Mouse (Mus musculus): ENCODE measurements at regions not wholly inside any gene's neighbourhood (a gene's known extent, or its start where the extent isn't known, plus 50 kb on each side); places are given as distances from the start of the nearest gene placed in this dataset.

DNA sequence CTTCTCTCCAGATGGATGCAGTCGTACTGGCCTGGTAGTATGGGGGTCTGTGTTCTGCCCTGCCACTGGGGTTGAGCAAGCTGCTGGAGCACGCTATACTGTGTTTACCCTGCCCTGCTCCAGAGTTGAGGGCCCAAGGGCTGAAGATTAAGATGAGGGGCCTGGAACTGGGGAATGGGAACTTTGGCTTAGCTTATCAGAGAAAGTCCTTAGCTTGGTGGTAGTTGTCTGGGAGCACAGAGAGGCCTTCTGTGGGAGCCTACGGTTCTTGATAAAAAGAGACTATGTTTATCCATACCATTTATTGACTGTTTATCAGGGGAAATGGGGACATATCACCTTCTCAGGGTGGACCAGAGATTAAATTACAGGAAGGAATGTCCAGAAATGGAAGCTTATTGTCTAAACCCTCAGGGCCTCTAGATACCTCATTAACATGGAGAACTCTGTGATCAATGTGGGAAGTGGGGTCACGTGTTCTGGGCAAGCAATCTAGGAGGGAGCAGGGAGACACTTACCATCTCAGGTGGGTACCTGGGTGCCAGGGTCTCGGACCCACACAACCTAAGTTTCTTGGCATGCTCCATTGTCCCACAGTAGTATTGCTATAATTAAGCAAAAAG is 58.7 kb downstream of the Mycn start:
- no peak for DNase-seq (ENCODE audit: low read depth, low spot score)

DNA sequence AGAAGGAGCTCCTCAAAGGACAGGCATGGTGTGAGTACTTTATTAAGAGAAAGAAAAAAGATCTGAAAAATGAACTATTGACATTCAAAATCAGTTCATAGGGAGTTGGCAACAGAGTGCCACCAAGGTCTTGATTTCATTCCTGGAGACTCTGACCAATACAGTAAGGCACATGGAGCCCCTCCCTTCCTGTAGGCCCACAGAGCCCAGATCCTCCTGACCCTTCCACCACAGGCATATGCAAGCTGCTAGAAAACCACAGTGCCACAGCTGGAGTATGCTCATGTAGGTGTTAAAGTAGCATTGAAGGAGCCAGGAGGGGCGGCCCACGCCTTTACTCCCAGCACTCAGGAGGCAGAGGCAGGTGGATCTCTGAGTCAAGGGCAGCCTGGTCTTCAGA is 63.7 kb downstream of the Mycn start:
- no peak for DNase-seq (ENCODE audit: low read depth, low spot score)

DNA sequence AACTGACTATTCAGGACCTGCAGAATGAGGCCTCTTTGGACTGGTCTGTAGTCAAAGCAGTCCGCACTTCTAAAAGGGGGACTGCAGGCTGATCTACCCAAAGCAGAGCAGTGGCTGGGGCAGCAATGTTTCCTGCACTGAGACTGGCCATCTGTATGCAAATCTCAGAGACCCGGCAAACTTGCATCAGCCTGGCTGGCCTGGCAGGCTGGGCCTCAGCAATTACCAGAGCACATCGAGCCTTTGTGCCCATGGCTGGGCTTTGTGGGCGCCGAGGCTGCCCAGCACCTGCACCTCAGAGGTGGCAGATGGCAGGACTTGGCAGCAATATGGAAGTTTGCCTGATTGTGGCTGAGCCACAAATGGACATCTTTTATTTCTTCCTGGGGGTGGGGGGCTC is 64.2 kb downstream of the Mycn start:
- no peak for DNase-seq (ENCODE audit: low read depth, low spot score)

DNA sequence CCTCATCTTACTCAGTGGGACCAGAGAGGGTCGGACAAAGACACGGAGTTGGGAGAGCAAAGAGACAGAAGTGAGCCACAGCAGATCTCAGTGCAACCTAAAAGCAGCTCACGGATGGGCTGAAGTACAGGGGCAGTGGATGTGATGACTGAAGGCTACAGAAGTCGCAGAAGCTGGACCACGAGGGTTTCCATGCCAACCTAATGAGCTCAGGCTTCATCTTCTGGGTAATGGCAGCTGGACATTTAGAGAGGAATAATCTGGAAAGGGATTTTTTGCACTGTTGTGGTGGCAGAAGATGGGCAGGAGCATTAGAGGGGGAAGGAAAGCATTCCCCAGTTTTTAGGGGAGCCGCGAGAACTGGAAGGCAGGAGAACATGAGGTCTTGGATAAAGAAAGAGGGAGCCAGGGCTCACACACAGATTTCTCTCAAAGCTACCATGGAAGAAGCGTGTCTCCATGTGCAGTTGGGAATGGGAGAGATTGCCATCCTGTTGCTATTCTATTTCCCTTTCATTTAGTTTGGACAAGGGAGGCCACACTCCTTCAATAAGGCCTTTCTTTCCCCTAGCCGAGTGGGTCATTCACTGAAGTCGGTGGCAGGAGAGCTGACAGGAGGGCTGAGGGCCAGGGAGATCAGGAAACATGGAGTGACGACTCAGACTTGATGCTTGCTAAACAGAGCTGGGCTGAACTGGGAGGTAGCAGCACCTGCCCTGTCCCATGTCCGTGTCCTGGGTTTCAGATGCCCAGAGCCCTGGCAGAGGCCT is 65.6 kb downstream of the Mycn start:
- no peak for DNase-seq (ENCODE audit: low read depth, low spot score)

DNA sequence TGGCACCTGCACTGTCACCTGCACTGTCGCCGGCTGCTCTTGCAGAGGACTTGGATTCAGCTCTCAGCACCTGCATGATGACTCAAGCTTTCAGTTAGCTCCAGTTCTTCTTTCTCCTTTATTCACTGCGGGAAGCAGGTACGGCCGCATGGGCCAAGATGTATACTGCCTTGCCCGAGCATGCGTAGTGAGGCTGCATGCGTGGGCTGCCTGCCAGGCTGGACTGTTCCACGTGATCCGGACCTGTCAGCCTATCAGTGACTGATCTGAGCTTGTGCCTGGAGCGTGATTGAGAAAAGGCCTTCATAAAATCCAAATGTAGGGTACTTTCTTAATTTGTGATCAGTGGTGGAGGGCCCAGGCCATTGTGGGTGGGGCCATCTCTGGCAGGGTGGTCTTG is 68.2 kb downstream of the Mycn start:
- no peak for DNase-seq (ENCODE audit: low read depth, low spot score)

DNA sequence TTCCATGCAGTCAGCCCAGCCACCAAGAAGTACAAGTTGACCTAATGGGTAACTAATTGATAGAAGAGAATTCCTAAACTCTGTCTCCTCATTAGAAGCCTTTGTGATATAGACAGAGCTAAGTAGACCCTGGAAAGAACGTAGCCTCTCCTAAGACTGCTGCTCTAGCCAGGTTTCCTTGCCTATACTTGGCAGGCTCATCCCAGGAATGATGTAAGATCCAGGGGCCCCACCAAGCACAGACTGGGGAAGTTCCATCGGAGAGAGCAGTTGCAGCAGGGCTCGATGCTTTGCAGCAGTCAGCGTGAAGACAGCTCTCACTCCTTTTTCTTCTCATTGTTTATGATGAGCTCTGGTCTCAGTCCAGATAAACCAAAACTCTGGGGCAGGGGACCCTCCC is 68.7 kb downstream of the Mycn start:
- no peak for DNase-seq (ENCODE audit: low read depth, low spot score)

DNA sequence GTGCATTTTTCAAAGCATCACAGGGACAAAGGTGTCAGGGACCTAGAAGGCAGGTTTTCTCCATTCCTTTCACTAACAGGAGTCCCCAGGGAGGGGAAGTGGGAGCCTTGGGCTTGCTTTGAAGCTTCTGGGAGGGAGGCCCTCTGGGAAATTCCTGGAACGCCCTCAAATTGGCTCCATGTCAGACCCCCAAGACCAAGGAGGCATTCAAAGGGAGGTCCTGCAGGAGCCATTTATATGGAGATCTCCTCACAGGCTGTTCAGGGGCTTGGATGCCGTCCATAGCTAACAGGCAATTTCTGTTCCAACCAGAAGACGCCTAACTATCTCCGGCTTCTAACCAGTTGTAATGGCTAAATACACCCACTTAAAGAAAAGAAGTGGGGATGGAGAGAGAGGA is 70.4 kb downstream of the Mycn start:
- no peak for DNase-seq (ENCODE audit: low read depth, low spot score)

DNA sequence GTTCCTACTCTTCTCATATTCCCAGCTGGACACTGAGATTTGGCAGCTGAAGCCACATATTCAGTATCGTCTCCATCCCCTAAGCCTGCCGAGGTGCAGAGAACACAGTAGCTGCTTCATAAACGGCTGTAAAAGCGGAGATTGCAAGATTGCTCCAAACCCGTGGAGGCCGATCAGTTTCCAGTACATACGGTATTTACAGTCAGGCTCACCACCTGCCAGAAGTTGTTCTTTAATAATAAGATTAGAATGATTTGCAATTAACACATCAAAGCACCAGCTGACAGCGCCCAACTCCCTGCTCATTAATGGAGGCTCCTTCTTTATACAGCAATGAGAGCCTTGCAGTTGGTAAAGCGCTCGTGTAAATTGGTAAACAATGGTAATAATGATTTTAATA is 75.1 kb downstream of the Mycn start:
- DNase-seq (ENCODE audit: low read depth, low spot score): no peak

DNA sequence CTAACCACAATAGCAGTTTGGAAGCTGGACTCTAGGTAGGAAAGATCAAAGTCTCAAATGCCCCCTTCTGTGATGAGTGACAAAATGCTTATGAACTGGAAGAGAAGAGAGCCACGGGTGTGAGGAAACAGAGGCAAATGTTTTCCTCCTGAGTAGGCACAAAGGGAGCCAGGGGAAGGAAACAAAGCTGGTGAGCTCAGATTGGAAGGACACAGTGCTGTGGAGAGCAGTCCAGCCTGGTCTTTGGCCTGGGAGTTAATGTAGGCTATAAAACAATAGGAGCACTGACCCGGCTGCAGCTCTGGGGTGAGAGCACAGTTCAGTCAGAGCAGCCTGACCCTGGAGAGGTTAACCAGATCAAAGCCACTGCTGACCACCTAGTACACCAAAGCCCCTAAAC is 91.0 kb downstream of the Mycn start:
- no peak for DNase-seq (ENCODE audit: low read depth, low spot score)

DNA sequence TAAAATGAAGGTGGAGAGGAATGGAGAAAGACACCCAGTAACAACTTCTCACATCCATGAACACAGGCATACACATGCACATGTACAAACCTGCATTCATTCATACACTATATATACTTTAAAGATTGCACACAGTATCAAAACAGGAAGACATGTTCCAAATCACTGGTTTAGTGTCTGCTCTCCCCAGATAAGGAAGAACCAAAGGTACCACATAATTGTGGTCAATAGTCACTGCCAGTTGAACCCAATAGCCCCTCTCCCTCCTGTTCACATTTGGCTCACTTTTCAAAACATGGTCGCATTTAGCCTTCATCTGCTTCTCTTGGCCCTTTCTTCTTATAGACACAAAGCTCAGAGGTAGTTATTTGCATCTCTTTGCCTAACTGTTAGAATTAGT is 95.0 kb downstream of the Mycn start:
- DNase-seq (ENCODE audit: low read depth, low spot score): no peak

DNA sequence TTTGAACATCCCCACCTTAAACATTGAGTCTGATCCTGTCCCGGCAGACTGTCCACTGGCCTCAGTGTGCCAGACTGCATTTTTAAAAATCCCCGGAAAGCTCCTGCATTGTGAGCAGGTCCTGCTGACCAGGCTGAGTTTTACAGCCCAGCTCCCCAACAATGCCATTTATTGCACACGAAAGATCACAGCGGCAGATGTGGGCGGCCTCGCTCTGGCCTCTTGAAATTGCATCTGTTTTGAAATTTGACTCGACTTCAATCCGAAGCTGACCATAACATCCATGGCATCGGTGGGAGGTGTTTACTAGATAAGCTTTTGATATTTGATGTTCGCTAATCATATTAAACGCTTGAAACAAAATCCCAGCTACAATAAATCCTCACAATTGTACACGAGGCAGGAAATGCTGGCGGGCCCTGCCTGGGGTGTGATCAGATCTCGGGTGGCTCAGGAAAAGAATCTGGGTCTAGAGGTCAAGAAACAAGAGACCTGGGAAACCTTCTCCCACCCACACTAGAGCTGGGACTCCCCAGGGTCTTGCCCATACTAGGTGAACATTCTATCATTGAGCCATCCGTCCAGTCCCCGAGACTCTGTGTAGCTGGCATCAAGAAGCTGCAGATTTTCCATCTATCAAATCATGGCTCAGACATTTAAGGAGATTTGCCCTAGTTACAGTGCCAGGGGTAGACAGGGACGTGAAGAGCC is 99.3 kb downstream of the Mycn start:
- DNase-seq (ENCODE audit: low read depth, low spot score): no peak

DNA sequence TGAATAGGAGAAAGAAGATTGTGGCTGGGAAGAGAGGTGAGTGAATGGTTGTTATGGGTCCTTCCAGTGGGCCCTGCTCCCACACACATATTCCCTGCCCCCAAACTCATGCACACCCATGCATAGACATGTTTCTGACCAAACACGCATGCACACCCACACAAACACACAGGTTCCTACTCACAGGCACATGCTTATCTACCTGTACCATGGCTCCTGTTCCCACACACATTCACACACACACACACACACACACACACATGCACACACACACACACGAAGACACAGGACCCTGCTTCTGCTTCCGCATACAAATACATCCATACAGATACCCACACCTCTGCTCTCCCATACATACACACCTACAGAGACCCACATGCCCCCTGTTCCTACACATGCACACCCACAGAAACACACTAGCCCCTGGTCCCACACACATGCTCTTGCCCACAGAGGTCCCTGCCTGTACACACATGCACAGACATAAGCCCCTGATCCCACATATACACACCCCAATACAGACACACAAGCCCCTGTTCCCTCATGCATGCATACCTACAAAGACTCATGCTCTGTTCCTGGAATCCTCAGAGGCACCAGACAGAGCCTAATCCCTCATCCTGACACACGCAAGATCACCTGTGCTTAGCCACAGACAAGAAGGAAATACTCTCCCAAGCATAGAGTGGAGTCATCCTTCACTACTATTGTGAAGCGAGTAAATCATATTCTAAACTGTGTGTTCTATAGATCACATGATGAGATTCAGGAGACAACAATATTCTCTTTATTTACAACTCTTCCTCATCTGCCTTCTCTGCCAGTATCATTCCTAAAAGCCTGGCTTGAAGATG is 100.1 kb downstream of the Mycn start:
- no peak for DNase-seq (ENCODE audit: low read depth, low spot score)

DNA sequence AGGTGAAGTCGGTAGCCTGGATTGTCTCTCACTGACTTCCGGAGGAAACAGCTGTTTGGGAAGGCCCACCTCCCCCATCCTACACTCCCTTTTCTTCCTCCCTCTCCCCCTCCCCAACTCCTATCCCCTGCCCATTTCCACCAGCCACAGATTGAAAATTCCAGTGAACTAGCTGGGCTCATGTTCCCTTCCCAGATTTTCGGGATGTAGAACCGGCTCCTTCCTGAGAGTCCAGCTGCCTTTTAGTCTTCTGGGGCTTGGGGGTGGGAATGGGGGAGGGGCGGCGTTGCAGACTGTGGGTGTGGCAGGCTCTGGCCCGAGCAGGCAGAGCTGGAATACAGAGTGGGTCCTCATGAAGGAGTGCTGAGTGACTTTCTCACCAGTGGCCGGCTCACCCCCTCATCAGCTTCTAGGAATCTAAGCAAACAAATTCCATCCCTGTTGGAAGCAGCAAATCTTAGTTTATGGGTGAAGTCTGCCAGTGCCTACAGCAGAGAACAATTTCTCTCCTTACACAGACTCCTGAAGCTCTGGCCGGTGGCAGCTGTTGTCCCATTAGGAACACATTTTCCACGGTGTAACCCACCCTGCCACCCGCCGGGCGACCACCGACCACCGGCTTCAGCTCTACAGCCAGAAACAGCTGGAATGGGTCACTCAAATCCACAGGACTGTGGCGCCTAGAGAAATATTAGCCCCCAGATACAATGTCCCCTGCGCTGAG is 100.9 kb downstream of the Mycn start:
- no peak for DNase-seq (ENCODE audit: low read depth, low spot score)

DNA sequence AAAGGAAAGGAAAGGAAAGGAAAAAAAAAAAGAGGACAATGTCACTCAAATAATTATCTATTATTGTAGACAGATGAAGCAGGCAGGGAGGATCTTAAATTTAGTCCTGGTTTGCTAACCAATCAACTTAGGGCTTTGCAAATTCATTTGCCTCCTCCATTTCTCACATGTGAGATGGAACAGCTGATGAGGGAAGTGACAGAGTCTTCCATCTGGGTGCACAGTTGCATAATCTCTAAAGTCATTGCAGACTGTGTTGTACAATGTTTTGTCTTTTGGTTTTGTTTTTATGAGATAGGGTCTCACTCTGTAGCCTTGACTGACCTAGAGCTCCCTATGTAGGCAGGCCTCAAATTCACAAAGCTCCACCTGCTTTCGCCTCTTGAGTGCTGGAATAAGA is 103.9 kb downstream of the Mycn start:
- peak; percentile 24 for DNase-seq (ENCODE audit: low read depth, low spot score)

DNA sequence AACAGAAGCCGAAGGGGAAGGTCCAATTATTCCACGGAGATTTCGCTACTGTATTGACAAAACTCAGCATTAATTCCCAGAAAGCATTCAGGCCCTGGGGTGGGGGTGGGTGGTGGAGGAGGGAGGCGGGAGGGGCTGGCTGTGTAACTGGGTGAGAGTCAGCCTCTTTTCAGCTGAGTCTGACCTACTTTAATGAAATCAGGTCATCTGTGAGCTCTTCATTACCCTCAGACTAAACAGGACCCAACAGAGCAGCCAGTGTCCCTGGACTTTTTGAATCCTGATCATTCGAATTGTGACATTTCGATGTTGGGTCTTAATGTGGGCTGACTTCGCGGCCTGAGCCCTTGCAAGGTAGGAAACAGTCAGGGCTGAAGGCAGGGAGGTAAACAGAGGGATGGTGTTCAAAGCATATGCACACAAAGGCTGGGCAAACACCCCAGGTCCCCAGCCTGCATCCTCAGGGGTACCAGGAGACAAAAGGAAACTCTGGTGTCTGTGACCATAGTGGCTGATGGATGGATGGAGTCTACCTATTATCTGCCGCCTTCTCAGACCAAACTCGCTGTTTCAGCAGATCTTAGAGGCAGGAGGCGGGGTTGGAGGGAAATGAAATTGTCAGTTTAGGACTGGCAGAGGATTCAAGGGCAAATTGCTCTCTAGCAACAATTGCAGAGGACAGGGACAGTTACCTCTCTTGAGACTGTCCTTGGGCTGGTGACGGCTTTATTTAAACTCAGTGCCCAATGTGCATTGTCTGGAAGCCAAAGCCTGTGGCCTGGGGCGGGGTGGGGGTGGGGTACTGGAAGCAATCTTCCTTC is 113.7 kb downstream of the Mycn start:
- no peak for DNase-seq (ENCODE audit: low read depth, low spot score)

DNA sequence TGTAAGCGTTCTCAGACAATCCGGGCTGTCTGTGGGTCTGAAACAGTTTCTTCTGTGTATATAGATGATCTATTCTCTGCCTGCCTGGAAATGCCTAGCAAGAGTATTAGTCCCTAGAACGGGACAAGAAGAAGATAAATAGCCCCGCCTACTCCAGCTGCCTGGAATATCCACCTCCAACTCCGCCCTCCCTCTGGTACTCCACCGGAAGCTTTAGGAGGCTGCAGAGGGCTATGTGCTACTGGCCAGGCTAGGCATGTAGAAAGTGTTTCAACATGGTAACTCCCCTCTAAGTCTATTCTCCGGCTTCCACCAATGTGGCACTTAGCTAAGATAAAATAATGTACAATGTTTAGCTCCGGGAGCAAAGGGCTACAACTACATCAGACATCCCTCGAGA is 114.3 kb downstream of the Mycn start:
- no peak for DNase-seq (ENCODE audit: low read depth, low spot score)

DNA sequence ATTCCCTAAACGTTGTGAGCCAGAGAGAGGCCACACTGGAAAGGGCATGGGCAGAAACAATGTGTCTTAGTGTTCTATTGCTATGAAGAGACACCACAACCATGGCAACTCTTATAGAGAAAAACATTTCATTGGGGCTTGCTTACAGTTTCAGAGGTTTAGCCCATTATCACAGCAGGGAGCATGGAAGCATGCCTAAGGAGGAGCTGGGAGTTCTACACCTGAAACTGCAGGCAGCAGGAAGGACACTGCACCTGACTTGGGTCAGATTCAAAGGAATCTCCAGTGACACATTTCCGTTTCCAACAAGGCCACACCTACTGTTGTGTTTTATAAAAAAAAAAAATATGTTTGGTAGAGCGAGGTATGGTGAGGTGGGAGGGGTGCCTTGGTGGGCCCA is 115.3 kb downstream of the Mycn start:
- no peak for DNase-seq (ENCODE audit: low read depth, low spot score)

DNA sequence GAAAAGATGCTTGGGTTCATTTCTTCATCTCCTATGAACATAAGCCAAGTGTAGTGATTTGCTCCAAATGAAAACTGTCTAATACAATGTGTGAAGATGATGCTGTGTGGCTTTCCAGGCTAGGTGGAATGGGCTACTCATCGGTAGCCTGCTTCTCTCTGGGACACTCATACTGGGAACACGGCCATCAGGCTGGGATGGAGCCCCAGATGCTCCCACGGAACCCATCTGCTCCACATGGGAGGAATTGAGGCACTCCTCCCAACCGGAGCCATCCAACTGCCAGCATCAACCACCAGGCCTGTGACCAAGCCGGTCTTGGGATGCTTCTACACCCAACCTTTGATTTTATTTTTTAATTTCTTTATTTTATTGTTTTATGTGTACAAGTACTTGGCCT is 115.9 kb downstream of the Mycn start:
- no peak for DNase-seq (ENCODE audit: low read depth, low spot score)

DNA sequence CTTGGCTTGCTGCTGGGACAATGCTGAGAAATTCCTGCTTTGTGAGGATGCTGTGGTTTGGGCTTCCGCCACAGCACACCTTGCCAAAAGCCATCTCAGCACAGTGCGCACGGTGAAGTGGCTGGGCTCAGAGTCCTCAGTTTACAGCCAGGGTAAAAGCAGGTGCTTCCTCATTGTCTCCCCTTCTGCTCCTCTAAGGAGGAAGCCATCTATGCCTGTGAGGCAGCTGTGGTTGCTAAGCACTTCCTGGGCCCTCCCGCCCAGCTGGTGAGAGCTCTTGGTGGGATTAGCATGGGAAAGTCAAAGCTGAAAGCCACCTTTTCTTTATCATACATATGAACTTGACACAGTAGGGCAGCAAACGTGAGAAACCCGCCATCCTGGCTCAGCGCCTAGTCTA is 120.2 kb downstream of the Mycn start:
- no peak for DNase-seq (ENCODE audit: low read depth, low spot score)

DNA sequence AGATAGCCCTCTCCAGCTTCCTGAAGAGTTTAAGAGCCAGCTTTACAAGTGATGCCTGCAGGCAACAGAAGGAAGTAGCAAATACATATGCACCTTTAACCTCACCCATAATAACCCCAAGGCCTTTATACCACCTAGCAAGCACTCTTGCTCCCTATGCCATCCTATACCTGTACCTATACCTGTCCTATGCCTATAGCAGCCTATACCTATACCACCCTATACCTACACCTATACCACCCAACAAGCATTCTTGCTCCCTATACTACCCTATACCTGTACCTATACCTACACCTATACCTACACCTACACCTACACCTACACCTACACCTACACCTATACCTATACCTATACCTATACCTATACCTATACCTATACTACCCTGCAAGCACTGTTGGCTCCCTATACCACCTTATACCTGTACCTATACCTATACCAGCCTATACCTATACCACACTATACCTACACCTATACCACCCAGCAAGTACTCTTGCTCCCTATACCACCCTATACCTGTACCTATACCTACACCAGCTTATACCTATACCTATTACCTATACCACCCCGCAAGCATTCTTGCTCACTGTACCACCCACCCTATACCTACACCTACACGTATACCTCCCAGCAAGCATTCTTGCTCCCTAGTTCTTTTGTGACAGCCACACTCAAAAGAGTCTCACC is 120.9 kb downstream of the Mycn start:
- DNase-seq (ENCODE audit: low read depth, low spot score): no peak

All from telencephalon, adult 2 months (tissue).